Comparison of ENCODE assay signal across 10 mouse cellular contexts in genomic region chr6:136053346-136053745, GRCm38 (mm10).
A peak's percentile ranks its signal among the peaks of the same experiment; 100 is the strongest.
DNase-seq lines count a peak whose midpoint lies in the region; TF ChIP-seq lines count a peak whose summit lies in the region.
"Had no signal": no experiment of that assay in that cellular context is flagged by ENCODE, and none has a peak within 500 bp of the region (broad histone marks: within the 10 kb centered on the region; RNA-seq: fewer than 3 reads in every experiment).

No protein-coding gene starts in this region.

- peak; percentile 28 for DNase-seq in heart, adult 11 months
- DNase-seq in heart, adult 18-20 months = no peak
- DNase-seq in layer of hippocampus, adult 9-11 months = peak; percentile 66
- DNase-seq in layer of hippocampus, postnatal 10 days (ENCODE audit: low spot score in 2 of 2) = no peak
- peak; percentile 52 for DNase-seq in brain, adult 2 months (ENCODE audit: low read depth, low spot score)
- DNase-seq in brain, embryonic 14.5 days (ENCODE audit: low read depth) = peak; percentile 14
- DNase-seq: adrenal gland, adult 2 months; adrenal gland, postnatal 25 days; cerebellum, adult 11-12 months; gastrocnemius, postnatal 10 days had no signal

- TF ChIP-seq CTCF in brain, embryonic 14.5 days (IDR thresholded peaks at IDR 0.05; ENCODE audit: borderline replicate concordance, extremely low read depth, insufficient read depth, insufficient read length) = no peak

- TF ChIP-seq POLR2A in brain, embryonic 14.5 days (IDR thresholded peaks at IDR 0.05; ENCODE audit: borderline replicate concordance, extremely low read depth, insufficient read depth, insufficient read length, poor library complexity, severe bottlenecking) = no peak

Comparison
In these comparisons a context has a peak if more than half of its experiments do, and no peak if none do; other contexts are left out.
1. DNase-seq: peak in heart, adult 11 months (single experiment), layer of hippocampus, adult 9-11 months (single experiment), brain, adult 2 months (single experiment) and brain, embryonic 14.5 days (single experiment); none in heart, adult 18-20 months (0 of 2) and layer of hippocampus, postnatal 10 days (0 of 2).